Mouse (Mus musculus) MEL (cell line): ENCODE results near the gene Mmaa.

ENCODE experiments used
- CTCF ChIP-seq, 3 experiments: IDR thresholded peaks in 2 of 3; conservative IDR thresholded peaks in 1 of 3; 2 replicates each; pipeline ENCODE4 v1.5.1; 2011 to 2012; ENCODE audit warnings: low read length in 3 of 3, low read depth in 2 of 3, mild to moderate bottlenecking in 2 of 3, improper control_type of control experiment in 1 of 3, inconsistent platforms in 1 of 3, mixed read lengths in 1 of 3, moderate library complexity in 1 of 3; ENCODE audit not compliant: control insufficient read depth in 1 of 3, insufficient read depth in 1 of 3, poor library complexity in 1 of 3, severe bottlenecking in 1 of 3
- E2F4 ChIP-seq: IDR thresholded peaks from 2 replicates; pipeline ENCODE4 v1.6.1; 2011; ENCODE audit warnings: low read depth, low read length, improper control_type of control experiment, borderline replicate concordance
- GABPA ChIP-seq: IDR thresholded peaks from 2 replicates; pipeline ENCODE4 v1.6.1; 2012; ENCODE audit warnings: low read depth, mild to moderate bottlenecking, inconsistent platforms, low read length, improper control_type of control experiment, moderate library complexity
- GATA1 ChIP-seq: IDR thresholded peaks from 2 replicates; pipeline ENCODE4 v1.6.1; 2011; ENCODE audit warnings: low read depth, low read length, improper control_type of control experiment
- MAZ ChIP-seq: IDR thresholded peaks from 2 replicates; pipeline ENCODE4 v1.6.1; 2012; ENCODE audit warnings: low read depth, mild to moderate bottlenecking, inconsistent platforms, low read length, improper control_type of control experiment
- POLR2A ChIP-seq, 2 experiments: IDR thresholded peaks; 2 replicates each; pipeline ENCODE4 v1.6.1; 2011 to 2012; ENCODE audit warnings: low read length in 2 of 2, mild to moderate bottlenecking in 2 of 2, control low read depth in 1 of 2, improper control_type of control experiment in 1 of 2, low read depth in 1 of 2, moderate library complexity in 1 of 2; ENCODE audit not compliant: control insufficient read depth in 1 of 2, insufficient read depth in 1 of 2, poor library complexity in 1 of 2
- RAD21 ChIP-seq: IDR thresholded peaks from 2 replicates; pipeline ENCODE4 v1.6.1; 2011; ENCODE audit warnings: mild to moderate bottlenecking, low read depth, low read length, improper control_type of control experiment

DNA sequence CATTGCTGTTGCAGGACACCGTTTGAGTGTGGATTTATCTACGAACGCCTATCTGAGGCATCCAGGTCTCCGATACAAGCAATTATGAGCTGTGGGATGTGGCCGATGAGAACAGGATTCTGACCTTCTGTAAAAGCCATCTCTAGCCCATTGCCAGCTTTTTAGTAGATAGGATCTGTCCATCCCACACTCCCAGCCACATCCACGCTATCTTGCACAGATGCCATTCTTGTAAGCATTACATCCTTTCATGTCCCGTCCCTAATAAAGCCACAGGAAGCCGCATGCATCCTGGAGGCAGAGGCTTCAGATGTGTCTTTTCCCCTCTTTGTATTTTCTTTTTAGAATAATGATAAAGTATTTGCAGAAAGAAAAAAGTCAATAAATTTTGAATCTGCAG, 46.5 kb upstream of the Mmaa start:
- TF ChIP-seq GABPA (no peak), GATA1 (no peak), MAZ (no peak), E2F4 (no peak), POLR2A (IDR thresholded peaks at IDR 0.05; ENCODE audit: control insufficient read depth in 1 of 2, insufficient read depth in 1 of 2, low read depth in 1 of 2, low read length in 2 of 2, poor library complexity in 1 of 2) (no peak), RAD21 (no peak), CTCF (IDR thresholded peaks at IDR 0.05 in 2 of 3, conservative IDR thresholded peaks at IDR 0.05 in 1 of 3; ENCODE audit: control insufficient read depth in 1 of 3, insufficient read depth in 1 of 3, low read depth in 2 of 3, low read length in 3 of 3, poor library complexity in 1 of 3, severe bottlenecking in 1 of 3) (no peak)
